Mouse (Mus musculus) cortical plate, adult 2 months (tissue): ENCODE measurements at regions not wholly inside any gene's neighbourhood (a gene's known extent, or its start where the extent isn't known, plus 50 kb on each side); places are given as distances from the start of the nearest gene placed in this dataset.

Experiments used
- CTCF ChIP-seq: fragments of 200-500 bp; IDR thresholded peaks from 2 replicates; pipeline ENCODE4 v1.5.1; 2011; ENCODE audit warnings: mild to moderate bottlenecking, control low read depth, low read length; ENCODE audit not compliant: insufficient read depth; ENCODE audit errors: extremely low read depth
- POLR2A ChIP-seq: fragments of 200-500 bp; IDR thresholded peaks from 2 replicates; pipeline ENCODE4 v1.6.1; 2011; ENCODE audit warnings: mild to moderate bottlenecking, low read length, control low read depth; ENCODE audit not compliant: insufficient read depth; ENCODE audit errors: extremely low read depth

- TF ChIP-seq CTCF (no peak), POLR2A (no peak)
Measured at GRCm38 (mm10) chr16:93106811-93107523, 281.0 kb upstream of the Runx1 start.
